ENCODE assay signal across 8 mouse cellular contexts in genomic region chr9:124476096-124476902, GRCm38 (mm10). TPM values are rescaled to one million over a fixed set of nuclear protein-coding genes. Genes with fewer than 3 reads are reported as not detected.
DNase-seq lines count a peak whose midpoint lies in the region; ATAC-seq and TF ChIP-seq lines count a peak whose summit lies in the region.

Ppp2r3d (minus strand) TSS chr9:124476898.

- ATAC-seq in megakaryocyte-erythroid progenitor cell, adult 5-6 weeks (replicated peaks; ENCODE audit: low FRiP score, low TSS enrichment, poor library complexity, severe bottlenecking): peak; percentile 69
- ATAC-seq in erythroid progenitor cell, adult 5-6 weeks (replicated peaks; ENCODE audit: low FRiP score, poor library complexity, severe bottlenecking): no peak

- H3K4me3 ChIP-seq in lung, adult 2 months (replicated peaks; ENCODE audit: extremely low read depth, low read depth, low read length): no peak within 1 kb of the TSS
- no peak within 1 kb of the TSS for H3K4me3 ChIP-seq in embryonic fibroblast, embryonic 13.5 days (ENCODE audit: insufficient read depth, low read length)

- no peaks in the 10 kb centered on the region for H3K4me1 ChIP-seq in lung, adult 2 months (ENCODE audit: control insufficient read depth, insufficient read depth, low read length)
- H3K4me1 ChIP-seq in embryonic fibroblast, embryonic 13.5 days (ENCODE audit: control insufficient read depth, insufficient read depth, low read length): no peaks in the 10 kb centered on the region

- no peak for TF ChIP-seq POLR2A in lung, adult 2 months (IDR thresholded peaks at IDR 0.05; ENCODE audit: borderline replicate concordance, extremely low read depth, low read depth, low read length)
- no peak for TF ChIP-seq POLR2A in embryonic fibroblast, embryonic 13.5 days (IDR thresholded peaks at IDR 0.05; ENCODE audit: low read depth, low read length)

- intact Hi-C loops in heart, postnatal 10 days (cut with DNase I): loop anchor here (1.0 kb wide), 1 partner anchor 37 kb away; no protein-coding TSS in a partner anchor

- 96% methylated on average over 22 of the region's 22 CpGs for WGBS in lung, adult 2 months

- no peak within 1 kb of the TSS for H3K27ac ChIP-seq in embryonic fibroblast, embryonic 13.5 days (ENCODE audit: insufficient read depth, low read length)

- TF ChIP-seq CTCF in lung, adult 2 months (IDR thresholded peaks at IDR 0.05; ENCODE audit: insufficient read depth, low read length): no peak
- TF ChIP-seq CTCF in embryonic fibroblast, embryonic 13.5 days (IDR thresholded peaks at IDR 0.05; ENCODE audit: borderline replicate concordance, insufficient read depth, low read length): no peak

- DNase-seq in lung, adult 2 months: no peak
- DNase-seq in lung, postnatal 25 days (ENCODE audit: low spot score): no peak
- peak; percentile 23 to 27 for DNase-seq in adrenal gland, adult (ENCODE audit: inconsistent age in 2 of 2, low spot score in 1 of 2)
- DNase-seq in heart, postnatal 10 days: peak in 1 of 2 experiments; percentile 12
- DNase-seq in layer of hippocampus, adult 9-11 months: peak; percentile 14

RNA-seq across cellular contexts. Expression of gene Ppp2r3d, which starts in this region (rescaled TPM):
- polyA plus RNA-seq in lung, adult 2 months (2012; rRNA removed): 241 and 301 TPM in 2 replicates
- 44.5 and 50.0 TPM in 2 replicates for polyA plus RNA-seq in embryonic fibroblast, embryonic 13.5 days (2011; ENCODE audit: insufficient read length, low read depth, missing spikeins)
- total RNA-seq in heart, postnatal 10 days (2021): 100 to 1,000 TPM; 146 to 151 TPM
- 46.3 and 63.5 TPM in 2 replicates for total RNA-seq in megakaryocyte-erythroid progenitor cell, adult 5-6 weeks (2014; fragmentation: Nextera tagmentation)
- 9.3 and 9.6 TPM in 2 replicates for total RNA-seq in megakaryocyte-erythroid progenitor cell, adult 5-6 weeks (2017)
- total RNA-seq in erythroid progenitor cell, adult 5-6 weeks (2015; ENCODE audit: low replicate concordance): 5.4 and 5.9 TPM in 2 replicates
- total RNA-seq in erythroid progenitor cell, adult 5-6 weeks (2017; ENCODE audit: low replicate concordance): 9.6 TPM in 1 of 2 replicates, not detected in the other

Comparison
In these comparisons a context has a peak if more than half of its experiments do, and no peak if none do; other contexts are left out.
1. DNase-seq: peak in adrenal gland, adult (2 of 2) and layer of hippocampus, adult 9-11 months (single experiment); none in lung, adult 2 months (single experiment) and lung, postnatal 25 days (single experiment).